Mouse (Mus musculus) stomach, embryonic 16.5 days (tissue): ENCODE results near the gene Acox2. TPM values are rescaled to one million over a fixed set of nuclear protein-coding genes. Genes with fewer than 3 reads are reported as not detected.
"Not testable (repeated sequence)": the region's sequence is repeated elsewhere in the genome, so short reads cannot be mapped to it uniquely, and the experiment has no call there.

ENCODE experiments used
- ATAC-seq: fragments of 200-750 bp; cut with Nextera tagmentation; 2 replicates; pipeline ENCODE4 v1.8.0; 2017; ENCODE audit warnings: moderate number of reproducible peaks, moderate TSS enrichment; ENCODE audit not compliant: insufficient read depth, low FRiP score
- H3K27ac ChIP-seq: fragments of 300-500 bp; sonication (generic); 2 replicates; pipeline ENCODE4 v1.5.1; 2014; ENCODE audit warnings: low read length
- H3K27me3 ChIP-seq: fragments of 300-500 bp; sonication (generic); 2 replicates; pipeline ENCODE4 v1.6.1; 2014; ENCODE audit warnings: low read length, control low read depth, mixed read lengths; ENCODE audit not compliant: control insufficient read depth, insufficient read depth
- H3K36me3 ChIP-seq: fragments of 300-500 bp; sonication (generic); 2 replicates; pipeline ENCODE4 v1.6.1; 2014; ENCODE audit warnings: low read length; ENCODE audit not compliant: control insufficient read depth, insufficient read depth
- H3K4me1 ChIP-seq: fragments of 300-500 bp; sonication (generic); 2 replicates; pipeline ENCODE4 v1.6.1; 2014; ENCODE audit warnings: low read length, control low read depth, mixed read lengths; ENCODE audit not compliant: control insufficient read depth, insufficient read depth
- H3K4me2 ChIP-seq: fragments of 300-500 bp; sonication (generic); 2 replicates; pipeline ENCODE4 v1.6.1; 2014; ENCODE audit warnings: low read depth, low read length, mixed read lengths
- H3K4me3 ChIP-seq: fragments of 300-500 bp; sonication (generic); replicated peaks from 2 replicates; pipeline ENCODE4 v1.5.1; 2014; ENCODE audit warnings: mild to moderate bottlenecking, low read length
- H3K9ac ChIP-seq: fragments of 300-500 bp; sonication (generic); 2 replicates; pipeline ENCODE4 v1.6.1; 2014; ENCODE audit warnings: low read length
- H3K9me3 ChIP-seq: fragments of 300-500 bp; sonication (generic); replicated peaks from 2 replicates; pipeline ENCODE4 v1.6.1; 2016; ENCODE audit warnings: low read length, control low read depth; ENCODE audit not compliant: control insufficient read depth
- WGBS: fragments of 180-500 bp; shearing (Covaris S2); extraction: QIAGEN DNeasy Blood & Tissue Kit; methylation state at CpG from one replicate; pipeline ENCODE4 v1.1.7; 2014; 5-methylcytosine and 5-hydroxymethylcytosine counted together
- polyA plus RNA-seq: library from polyadenylated mRNA; unstranded; fragments of >200 nt; fragmentation: Nextera tagmentation; extraction: Ambion mirVana; gene quantifications from 2 replicates; pipeline ENCODE4 v1.2.1, GENCODE M21; 2015

Gene Acox2
- polyA plus RNA-seq: 2.2 and 3.8 TPM in 2 replicates

DNA sequence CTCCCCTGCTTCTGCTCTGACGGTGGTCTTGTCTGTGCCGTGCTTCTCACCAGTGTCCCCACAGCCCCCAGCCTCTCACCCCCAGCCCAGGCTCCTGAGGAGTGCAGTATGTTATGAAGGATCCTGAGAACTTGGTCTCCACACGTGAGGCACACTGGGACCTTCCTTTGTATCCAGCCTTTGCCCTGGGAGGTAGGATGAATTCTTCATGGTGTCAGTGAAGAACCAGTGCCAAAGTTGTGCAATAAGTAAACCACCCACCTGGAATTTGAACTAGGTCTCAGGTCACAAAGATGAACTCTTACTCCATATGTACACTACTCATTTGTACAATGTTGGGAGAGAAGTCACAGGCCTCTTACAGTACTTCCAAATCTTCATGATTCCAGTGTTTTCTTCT is at the start of gene Acox2:
Gene Acox2 (minus strand): TSS at position 188 of the 400 bp plus-strand sequence.
- Histone ChIP-seq H3K9me3 (no peaks in the 10 kb centered on the region), H3K4me1 (no peaks in the 10 kb centered on the region), H3K4me3 (no peak within 1 kb of the TSS), H3K36me3 (no peaks in the 10 kb centered on the region), H3K9ac (no peak within 1 kb of the TSS), H3K27ac (no peak within 1 kb of the TSS), H3K4me2 (no peak within 1 kb of the TSS), H3K27me3 (no peaks in the 10 kb centered on the region)
- ATAC-seq: no peak
- 86% methylated on average over 3 of the region's 3 CpGs for WGBS

DNA sequence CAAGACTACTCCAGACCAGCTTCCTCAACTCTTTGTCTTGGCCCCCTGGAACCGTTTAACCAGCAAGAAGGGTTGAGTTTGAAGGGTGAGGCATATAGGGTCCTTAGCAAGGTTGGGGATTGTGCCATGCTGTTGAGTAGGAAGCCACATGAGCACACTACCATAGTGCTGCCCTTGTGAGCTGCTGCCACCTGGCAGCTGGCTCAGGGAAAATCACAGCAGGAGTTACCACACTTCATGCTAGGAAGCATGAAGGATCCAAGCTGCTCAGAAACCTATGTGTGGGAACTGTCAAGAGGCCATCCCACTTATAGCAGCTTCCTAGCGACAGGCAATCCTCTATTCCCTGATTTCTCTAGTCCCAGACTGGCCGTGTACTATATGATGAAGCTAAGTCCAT is 49.5 kb upstream of the Acox2 start:
- ATAC-seq: no peak
- Histone ChIP-seq H3K4me3 (no peak overlapping the region), H3K27ac (no peak overlapping the region), H3K36me3 (no peaks in the 10 kb centered on the region), H3K9ac (no peak overlapping the region), H3K9me3 (no peaks in the 10 kb centered on the region), H3K4me2 (no peak overlapping the region), H3K4me1 (no peaks in the 10 kb centered on the region), H3K27me3 (no peaks in the 10 kb centered on the region)
- 64% methylated on average over 3 of the region's 3 CpGs for WGBS

DNA sequence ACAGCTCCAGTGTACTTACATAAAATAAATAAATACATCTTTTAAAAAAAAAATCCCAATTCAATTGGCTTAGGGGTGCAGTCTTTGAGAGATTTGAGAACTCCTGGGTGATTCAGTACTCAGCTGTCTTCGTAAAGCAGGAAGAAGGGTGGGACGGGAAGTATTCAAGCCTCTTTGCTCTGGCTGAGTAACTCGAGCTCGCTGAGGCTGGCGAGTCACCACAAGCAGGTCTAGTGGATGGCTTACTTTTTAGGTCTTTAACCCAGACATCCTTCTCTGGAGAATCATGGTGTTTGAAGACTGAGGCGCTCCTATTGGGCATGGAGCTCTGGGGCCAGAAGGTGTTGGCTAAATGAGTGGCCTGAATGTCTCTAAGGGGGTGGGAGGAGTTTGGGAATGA is 47.7 kb upstream of the Acox2 start:
- Histone ChIP-seq H3K36me3 (no peaks in the 10 kb centered on the region), H3K9me3 (no peaks in the 10 kb centered on the region), H3K4me2 (no peak overlapping the region), H3K4me3 (no peak overlapping the region), H3K9ac (no peak overlapping the region), H3K27ac (no peak overlapping the region), H3K4me1 (no peaks in the 10 kb centered on the region), H3K27me3 (no peaks in the 10 kb centered on the region)
- ATAC-seq: no peak
- 69% methylated on average over 6 of the region's 6 CpGs for WGBS

DNA sequence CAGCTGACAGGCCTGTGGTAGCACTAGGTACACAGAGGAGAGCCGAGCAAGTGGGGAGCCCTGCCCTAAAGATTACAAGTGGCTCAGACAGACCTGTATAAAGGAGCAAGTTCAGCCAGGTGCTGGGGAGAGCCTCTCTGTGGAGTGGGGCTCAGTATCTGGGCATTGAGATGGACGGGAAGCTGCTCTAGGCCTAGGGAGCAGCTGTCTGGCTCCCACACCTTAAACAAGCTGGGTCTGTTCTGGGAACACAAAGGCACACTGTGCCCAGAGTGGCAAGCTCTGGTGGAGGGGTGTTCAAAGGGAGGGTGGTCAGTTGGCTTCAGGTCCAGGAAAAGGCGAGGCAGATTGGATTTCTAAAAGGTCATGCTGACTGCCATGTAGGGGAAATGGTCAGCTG is 45.9 kb upstream of the Acox2 start:
- WGBS: 61% methylated on average over 3 of the region's 3 CpGs
- H3K9me3 ChIP-seq: no peaks in the 10 kb centered on the region
- no peak overlapping the region for H3K4me2 ChIP-seq
- H3K36me3 ChIP-seq: no peaks in the 10 kb centered on the region
- no peak overlapping the region for H3K9ac ChIP-seq
- H3K27ac ChIP-seq: no peak overlapping the region
- ATAC-seq: peak; percentile 63; the same call in 1 of the 2 replicates
- no peaks in the 10 kb centered on the region for H3K4me1 ChIP-seq
- no peaks in the 10 kb centered on the region for H3K27me3 ChIP-seq
- H3K4me3 ChIP-seq: no peak overlapping the region

DNA sequence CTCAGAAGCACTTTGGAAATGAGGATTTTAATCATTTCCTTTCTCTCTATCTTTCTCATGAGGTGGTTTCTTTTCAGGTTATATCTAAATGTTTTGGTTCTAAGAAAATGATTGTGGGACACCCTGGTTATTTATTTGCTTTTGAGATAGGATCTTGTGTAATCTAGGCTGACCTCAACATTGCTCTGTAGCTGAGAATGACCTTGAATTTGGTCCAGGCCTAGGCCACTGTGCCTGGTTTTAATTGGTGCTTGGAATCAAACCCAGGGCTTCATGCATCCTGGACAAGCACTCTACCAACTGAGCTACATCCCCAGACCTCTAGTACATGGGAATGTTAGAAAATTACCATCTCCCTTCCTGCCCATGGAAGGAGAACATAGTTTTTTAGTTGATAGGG is 44.9 kb upstream of the Acox2 start:
- no peaks in the 10 kb centered on the region for H3K4me1 ChIP-seq
- no peaks in the 10 kb centered on the region for H3K27me3 ChIP-seq
- H3K9ac ChIP-seq: no peak overlapping the region
- no peaks in the 10 kb centered on the region for H3K9me3 ChIP-seq
- no peak overlapping the region for H3K4me3 ChIP-seq
- H3K4me2 ChIP-seq: no peak overlapping the region
- no peak for ATAC-seq
- no peaks in the 10 kb centered on the region for H3K36me3 ChIP-seq
- H3K27ac ChIP-seq: no peak overlapping the region

DNA sequence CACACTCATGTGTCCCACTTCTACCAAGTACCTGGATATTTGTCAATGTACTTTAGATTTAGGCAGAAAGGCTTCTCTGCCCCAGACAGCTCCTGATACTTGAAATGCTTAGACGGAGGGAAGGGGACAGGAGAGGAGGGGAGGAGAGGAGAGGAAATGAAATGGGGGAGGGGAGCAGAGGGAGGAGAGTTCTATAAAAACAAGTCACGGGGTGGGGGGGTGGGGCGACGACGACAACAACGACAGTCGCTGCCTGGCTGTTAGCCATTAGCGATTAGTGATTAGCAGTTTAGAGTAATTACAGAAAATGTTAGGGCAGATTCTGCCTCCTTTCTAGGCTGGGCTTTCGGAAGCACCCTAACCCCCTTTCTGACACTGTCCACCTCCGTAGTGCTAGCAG is 43.5 kb upstream of the Acox2 start:
- Histone ChIP-seq H3K9me3 (no peaks in the 10 kb centered on the region), H3K4me3 (no peak overlapping the region), H3K4me1 (no peaks in the 10 kb centered on the region), H3K9ac (no peak overlapping the region), H3K4me2 (no peak overlapping the region), H3K36me3 (no peaks in the 10 kb centered on the region), H3K27me3 (no peaks in the 10 kb centered on the region), H3K27ac (no peak overlapping the region)
- no peak for ATAC-seq
- 21% methylated on average over 10 of the region's 10 CpGs for WGBS

DNA sequence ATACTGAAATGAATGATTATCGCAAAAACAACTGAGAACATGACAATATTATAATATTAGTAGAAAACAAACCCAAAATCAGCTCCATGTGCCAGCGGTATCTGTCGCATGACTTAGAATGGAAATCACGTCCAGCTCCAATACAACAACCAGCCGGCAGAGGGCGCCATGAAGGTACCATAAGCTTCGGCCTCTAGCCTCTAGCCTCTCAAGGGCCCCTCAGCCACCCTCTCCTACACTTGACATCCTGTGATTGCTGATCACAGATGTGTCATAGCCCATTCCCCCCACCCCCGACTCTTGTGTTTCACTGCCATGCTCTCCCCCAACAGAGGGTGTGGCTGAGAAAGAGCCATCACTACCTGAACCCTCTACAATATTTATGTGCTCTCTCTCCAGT is 41.1 kb upstream of the Acox2 start:
- Histone ChIP-seq H3K27me3 (no peaks in the 10 kb centered on the region), H3K27ac (no peak overlapping the region), H3K4me1 (no peaks in the 10 kb centered on the region), H3K9ac (no peak overlapping the region), H3K9me3 (no peaks in the 10 kb centered on the region), H3K4me3 (no peak overlapping the region), H3K4me2 (no peak overlapping the region), H3K36me3 (no peaks in the 10 kb centered on the region)
- WGBS: 33% methylated on average over 8 of the region's 8 CpGs
- ATAC-seq: no peak

DNA sequence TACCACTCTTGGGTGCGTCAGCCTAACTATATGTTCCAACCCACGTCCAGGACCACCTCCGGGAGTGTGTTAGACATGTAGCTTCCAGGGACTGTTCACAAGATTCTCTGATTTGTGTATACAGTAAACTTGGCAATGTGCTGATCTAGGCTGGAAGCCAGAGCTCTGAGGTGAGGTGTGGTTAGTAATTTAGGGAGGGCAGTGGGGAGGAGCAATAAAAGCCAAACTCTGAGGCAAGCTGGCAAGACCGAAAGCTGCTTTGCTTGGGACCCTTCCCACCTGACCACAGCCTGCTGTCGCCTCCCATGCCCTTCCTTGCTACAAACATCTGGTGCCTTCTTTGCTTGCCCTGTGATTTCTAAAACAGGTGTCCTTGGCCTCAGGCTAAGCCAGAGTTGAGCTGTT is 38.7 kb upstream of the Acox2 start:
- no peaks in the 10 kb centered on the region for H3K4me1 ChIP-seq
- 61% methylated on average over 5 of the region's 5 CpGs for WGBS
- no peaks in the 10 kb centered on the region for H3K36me3 ChIP-seq
- H3K4me3 ChIP-seq: no peak overlapping the region
- no peak overlapping the region for H3K9ac ChIP-seq
- no peak overlapping the region for H3K4me2 ChIP-seq
- no peak for ATAC-seq
- H3K27ac ChIP-seq: no peak overlapping the region
- H3K9me3 ChIP-seq: no peaks in the 10 kb centered on the region
- no peaks in the 10 kb centered on the region for H3K27me3 ChIP-seq

DNA sequence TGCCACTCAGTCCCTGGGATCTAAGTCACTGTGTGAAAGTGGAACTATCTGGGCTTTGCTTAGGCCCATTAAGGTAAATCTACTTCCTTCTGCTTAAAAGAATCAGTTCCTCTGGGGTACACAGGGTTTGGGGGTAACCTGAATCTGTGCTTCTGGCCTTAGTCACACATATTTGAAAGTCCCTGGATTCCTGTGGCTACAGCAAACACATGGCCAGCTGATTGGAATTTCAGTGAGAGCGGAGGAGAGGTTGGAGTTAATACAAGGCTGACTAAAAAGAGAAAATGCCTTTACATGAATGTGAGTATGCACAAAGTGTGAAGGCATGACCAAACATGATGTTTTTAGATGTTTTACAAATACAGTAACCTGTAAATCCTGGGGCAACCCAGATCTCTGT is 35.1 kb upstream of the Acox2 start:
- Histone ChIP-seq H3K9ac (no peak overlapping the region), H3K4me2 (no peak overlapping the region), H3K27ac (no peak overlapping the region), H3K27me3 (no peaks in the 10 kb centered on the region), H3K9me3 (peaks cover 7% of the 10 kb centered on the region; the same call in 1 of the 2 replicates), H3K36me3 (no peaks in the 10 kb centered on the region), H3K4me1 (no peaks in the 10 kb centered on the region), H3K4me3 (no peak overlapping the region)
- 93% methylated on average over 1 of the region's 1 CpGs for WGBS
- ATAC-seq: no peak

DNA sequence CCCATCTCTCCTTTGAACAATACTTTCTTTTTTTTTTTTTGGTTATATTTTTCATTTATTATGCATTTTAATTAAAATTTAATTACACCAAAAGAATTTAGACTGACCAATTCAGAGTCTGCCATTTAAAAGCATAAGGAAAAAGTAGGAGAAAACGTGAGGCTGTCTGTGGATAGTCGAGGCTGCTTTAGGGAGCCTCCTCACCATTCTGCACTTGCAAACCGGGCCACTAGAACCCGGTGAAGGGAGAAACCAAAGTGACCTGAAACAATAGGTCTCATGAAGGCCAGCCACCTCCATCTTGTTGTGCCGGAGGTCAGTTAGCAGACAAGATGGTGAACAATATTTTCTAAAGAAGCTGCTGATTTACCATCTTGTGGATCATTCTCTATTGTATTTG is 27.4 kb upstream of the Acox2 start:
- not testable (repeated sequence) for H3K36me3 ChIP-seq, H3K27ac ChIP-seq, H3K4me1 ChIP-seq, H3K9me3 ChIP-seq, H3K27me3 ChIP-seq, H3K4me2 ChIP-seq, H3K9ac ChIP-seq, H3K4me3 ChIP-seq
- 82% methylated on average over 5 of the region's 5 CpGs for WGBS
- peak; percentile 83 for ATAC-seq
